In genomic region chr12:71310068-71310931, GRCm38 (mm10) we compare ENCODE assay signal across 8 mouse cellular contexts. TPM values are rescaled to one million over a fixed set of nuclear protein-coding genes. Genes with fewer than 3 reads are reported as not detected.
DNase-seq lines count a peak whose midpoint lies in the region; ATAC-seq and TF ChIP-seq lines count a peak whose summit lies in the region.

No protein-coding gene starts in this region.

- ATAC-seq in frontal cortex, adult (ENCODE audit: low TSS enrichment) = peak; percentile 71
- peak; percentile 55 for ATAC-seq in midbrain, postnatal 0 days (ENCODE audit: low FRiP score)

- TF ChIP-seq CTCF in midbrain, postnatal 0 days (IDR thresholded peaks at IDR 0.05) = no peak

- H3K27me3 ChIP-seq in embryonic facial prominence, embryonic 10.5 days (replicated peaks; ENCODE audit: low read depth, poor library complexity, severe bottlenecking) = no peaks in the 10 kb centered on the region; the same call in 1 of the 2 replicates
- H3K27me3 ChIP-seq in limb, embryonic 10.5 days (ENCODE audit: low read depth, poor library complexity, severe bottlenecking) = no peaks in the 10 kb centered on the region
- no peaks in the 10 kb centered on the region for H3K27me3 ChIP-seq in midbrain, postnatal 0 days (ENCODE audit: insufficient read depth, low read length)

- H3K36me3 ChIP-seq in embryonic facial prominence, embryonic 10.5 days (replicated peaks) = peaks cover 27% of the 10 kb centered on the region
- H3K36me3 ChIP-seq in limb, embryonic 10.5 days = peaks cover 27% of the 10 kb centered on the region
- H3K36me3 ChIP-seq in midbrain, postnatal 0 days (ENCODE audit: insufficient read depth, low read length) = peaks cover 4% of the 10 kb centered on the region; the same call in 1 of the 2 replicates

- H3K9me3 ChIP-seq in embryonic facial prominence, embryonic 10.5 days = no peaks in the 10 kb centered on the region; the same call in 1 of the 2 replicates
- H3K9me3 ChIP-seq in limb, embryonic 10.5 days (replicated peaks) = no peaks in the 10 kb centered on the region
- no peaks in the 10 kb centered on the region for H3K9me3 ChIP-seq in midbrain, postnatal 0 days (ENCODE audit: low read length)

- peaks cover 47% of the 10 kb centered on the region for H3K4me1 ChIP-seq in embryonic facial prominence, embryonic 10.5 days
- peaks cover 54% of the 10 kb centered on the region for H3K4me1 ChIP-seq in limb, embryonic 10.5 days
- H3K4me1 ChIP-seq in midbrain, postnatal 0 days (ENCODE audit: insufficient read depth, low read length) = no peaks in the 10 kb centered on the region

- intact Hi-C loops in heart, postnatal 10 days (cut with DNase I) = loop anchor here (1.0 to 5.0 kb wide), 4 partner anchors 113 to 397 kb away; no protein-coding TSS in a partner anchor

- H3K27ac ChIP-seq in embryonic facial prominence, embryonic 10.5 days (replicated peaks) = peak overlapping the region; percentile 97
- peak overlapping the region; percentile 95 for H3K27ac ChIP-seq in limb, embryonic 10.5 days
- peak overlapping the region; percentile 76 for H3K27ac ChIP-seq in midbrain, postnatal 0 days (ENCODE audit: low read depth, low read length)

- peak overlapping the region; percentile 90 for H3K9ac ChIP-seq in midbrain, postnatal 0 days (replicated peaks; ENCODE audit: low read length, poor library complexity, severe bottlenecking)

- DNase-seq in frontal cortex, postnatal 14 days (ENCODE audit: low spot score in 2 of 2) = no peak
- DNase-seq in ZHBTc4 (ENCODE audit: low read depth, low spot score) = peak; percentile 57
- DNase-seq in embryonic facial prominence, embryonic 10.5 days (ENCODE audit: low spot score) = peak; percentile 69
- DNase-seq in heart, postnatal 10 days = peak; percentile 32 to 51
- DNase-seq in limb, embryonic 10.5 days (ENCODE audit: low spot score) = peak; percentile 71
- peak; percentile 22 for DNase-seq in midbrain, postnatal 0 days (ENCODE audit: low spot score)
- DNase-seq in thymus, postnatal 14 days = peak; percentile 38

- H3K4me3 ChIP-seq in embryonic facial prominence, embryonic 10.5 days = peak overlapping the region; percentile 94
- H3K4me3 ChIP-seq in limb, embryonic 10.5 days = peak overlapping the region; percentile 93
- H3K4me3 ChIP-seq in midbrain, postnatal 0 days (ENCODE audit: low read depth, low read length) = peak overlapping the region; percentile 92

- WGBS in embryonic facial prominence, embryonic 10.5 days = under 1% methylated on average over 56 of the region's 56 CpGs
- WGBS in limb, embryonic 10.5 days = under 1% methylated on average over 56 of the region's 56 CpGs
- WGBS in midbrain, postnatal 0 days = under 1% methylated on average over 37 of the region's 56 CpGs

- H3K4me2 ChIP-seq in midbrain, postnatal 0 days (ENCODE audit: low read depth, low read length, poor library complexity, severe bottlenecking) = peak overlapping the region; percentile 73

RNA-seq across cellular contexts. Expression of gene Dact1, which starts 0.6 kb away (rescaled TPM):
- polyA plus RNA-seq in embryonic facial prominence, embryonic 10.5 days (2016; fragmentation: Nextera tagmentation; extraction: Ambion mirVana) = 15.9 and 20.0 TPM in 2 replicates
- 10 to 100 TPM; 14.7 to 18.0 TPM for total RNA-seq in heart, postnatal 10 days (2021)
- 9.8 and 18.8 TPM in 2 replicates for polyA plus RNA-seq in limb, embryonic 10.5 days (2016; fragmentation: Nextera tagmentation; extraction: Ambion mirVana)
- total RNA-seq in midbrain, postnatal 0 days (2014; rRNA removed) = 63.8 and 64.9 TPM in 2 replicates
- 14.2 and 16.4 TPM in 2 replicates for polyA plus RNA-seq in midbrain, postnatal 0 days (2015; fragmentation: Nextera tagmentation; extraction: Ambion mirVana)

Comparison
In these comparisons a context has a peak if more than half of its experiments do, and no peak if none do; other contexts are left out.
1. DNase-seq: peak in ZHBTc4 (single experiment), embryonic facial prominence, embryonic 10.5 days (single experiment), heart, postnatal 10 days (2 of 2), limb, embryonic 10.5 days (single experiment), midbrain, postnatal 0 days (single experiment) and thymus, postnatal 14 days (single experiment); none in frontal cortex, postnatal 14 days (0 of 2).
2. Peak in every context shown above with its lines, with median percentiles within 50 percentile points of each other: H3K27ac ChIP-seq and H3K4me3 ChIP-seq.